Mouse (Mus musculus): Measurements from ENCODE around the gene Olfr1393. TPM values are rescaled to one million over a fixed set of nuclear protein-coding genes. Genes with fewer than 3 reads are reported as not detected.
"Not testable (repeated sequence)": the region's sequence is repeated elsewhere in the genome, so short reads cannot be mapped to it uniquely, and the experiment has no call there.

The Olfr1393 gene
- total RNA-seq, 1 experiment: not detected

GRCm38 (mm10) chr11:49271334-49271733 is 6.8 kb upstream of the Olfr1393 start:
- in situ Hi-C loops (cut with MboI; ENCODE audit: low sequenced_read_pairs in 2 of 2, unreplicated experiment in 2 of 2): loop anchor here in 1 of 2 experiments (25.0 kb wide), 1 partner anchor 409 kb away; the partner anchor contains the start of gene Irgm1

GRCm38 (mm10) chr11:49273834-49274519 is 4.1 kb upstream of the Olfr1393 start:
- Histone ChIP-seq H3K9ac (ENCODE audit: insufficient read depth, low read depth, low read length, poor library complexity, severe bottlenecking) (no peak overlapping the region), H3K4me3 (ENCODE audit: insufficient read depth in 1 of 2, low read depth in 1 of 2, low read length in 2 of 2, poor library complexity in 1 of 2, severe bottlenecking in 1 of 2) (no peak overlapping the region), H3K36me3 (ENCODE audit: control insufficient read depth, insufficient read depth, low read length, poor library complexity, severe bottlenecking) (no peaks in the 10 kb centered on the region), H3K27ac (ENCODE audit: insufficient read depth, low read depth, low read length, poor library complexity, severe bottlenecking) (no peak overlapping the region; the same call in 1 of the 2 replicates), H3K9me3 (ENCODE audit: control insufficient read depth, insufficient read depth, low read depth, low read length) (no peaks in the 10 kb centered on the region), H3K4me1 (ENCODE audit: control insufficient read depth in 2 of 2, insufficient read depth in 2 of 2, low read length in 2 of 2, poor library complexity in 1 of 2) (no peaks in the 10 kb centered on the region)
- in situ Hi-C loops (cut with MboI; ENCODE audit: low sequenced_read_pairs in 2 of 2, unreplicated experiment in 2 of 2): loop anchor here in 1 of 2 experiments (25.0 kb wide), 1 partner anchor 412 kb away; the partner anchor contains the start of gene Irgm1
- DNase-seq (ENCODE audit: low read depth, low spot score): no peak
- no peak for TF ChIP-seq CHD2 (IDR thresholded peaks at IDR 0.05; ENCODE audit: low read depth, low read length)
- no peak for TF ChIP-seq MAFK (IDR thresholded peaks at IDR 0.05; ENCODE audit: insufficient read depth, low read depth, low read length)
- no peak for TF ChIP-seq ZNF384 (IDR thresholded peaks at IDR 0.05; ENCODE audit: low read depth, low read length)
- no peak for TF ChIP-seq HCFC1 (IDR thresholded peaks at IDR 0.05; ENCODE audit: borderline replicate concordance, insufficient read depth, low read length)
- no peak for TF ChIP-seq ZC3H11A (IDR thresholded peaks at IDR 0.05; ENCODE audit: borderline replicate concordance, low read depth, low read length)

More at GRCm38 (mm10) chr11:49271334-49271733, 6.8 kb upstream of the Olfr1393 start:
- no peaks in the 10 kb centered on the region for H3K36me3 ChIP-seq (ENCODE audit: control insufficient read depth, insufficient read depth, low read length, poor library complexity, severe bottlenecking)
- TF ChIP-seq ZC3H11A (IDR thresholded peaks at IDR 0.05; ENCODE audit: borderline replicate concordance, low read depth, low read length) (peak; percentile 86; the same call in 1 of the 2 replicates), MAFK (IDR thresholded peaks at IDR 0.05; ENCODE audit: insufficient read depth, low read depth, low read length) (no peak)
- H3K4me1 ChIP-seq (ENCODE audit: control insufficient read depth in 2 of 2, insufficient read depth in 2 of 2, low read length in 2 of 2, poor library complexity in 1 of 2): no peaks in the 10 kb centered on the region
- no peak overlapping the region for H3K27ac ChIP-seq (ENCODE audit: insufficient read depth, low read depth, low read length, poor library complexity, severe bottlenecking)
- H3K9ac ChIP-seq (ENCODE audit: insufficient read depth, low read depth, low read length, poor library complexity, severe bottlenecking): no peak overlapping the region
- H3K9me3 ChIP-seq (ENCODE audit: control insufficient read depth, insufficient read depth, low read depth, low read length): no peaks in the 10 kb centered on the region
- no peak overlapping the region for H3K4me3 ChIP-seq (ENCODE audit: insufficient read depth in 1 of 2, low read depth in 1 of 2, low read length in 2 of 2, poor library complexity in 1 of 2, severe bottlenecking in 1 of 2)
- peak; percentile 60 for DNase-seq (ENCODE audit: low read depth, low spot score)

GRCm38 (mm10) chr11:49284982-49285381 is 6.9 kb downstream of the Olfr1393 start, which contains the start of gene Olfr1392:
Gene Olfr1392 (plus strand): TSS chr11:49285282.
- H3K27ac ChIP-seq (ENCODE audit: insufficient read depth, low read depth, low read length, poor library complexity, severe bottlenecking); DNase-seq (ENCODE audit: low read depth, low spot score); in situ Hi-C loops (cut with MboI; ENCODE audit: low sequenced_read_pairs in 2 of 2, unreplicated experiment in 2 of 2); H3K9me3 ChIP-seq (ENCODE audit: control insufficient read depth, insufficient read depth, low read depth, low read length); H3K4me3 ChIP-seq (ENCODE audit: insufficient read depth in 1 of 2, low read depth in 1 of 2, low read length in 2 of 2, poor library complexity in 1 of 2, severe bottlenecking in 1 of 2); H3K9ac ChIP-seq (ENCODE audit: insufficient read depth, low read depth, low read length, poor library complexity, severe bottlenecking); H3K36me3 ChIP-seq (ENCODE audit: control insufficient read depth, insufficient read depth, low read length, poor library complexity, severe bottlenecking); H3K4me1 ChIP-seq (ENCODE audit: control insufficient read depth in 2 of 2, insufficient read depth in 2 of 2, low read length in 2 of 2, poor library complexity in 1 of 2): not testable (repeated sequence)

GRCm38 (mm10) chr11:49287251-49287650 is 9.1 kb downstream of the Olfr1393 start:
- in situ Hi-C loops (cut with MboI; ENCODE audit: low sequenced_read_pairs in 2 of 2, unreplicated experiment in 2 of 2): no loop called here
- no peak overlapping the region for H3K9ac ChIP-seq (ENCODE audit: insufficient read depth, low read depth, low read length, poor library complexity, severe bottlenecking)
- no peak overlapping the region for H3K4me3 ChIP-seq (ENCODE audit: insufficient read depth in 1 of 2, low read depth in 1 of 2, low read length in 2 of 2, poor library complexity in 1 of 2, severe bottlenecking in 1 of 2)
- no peaks in the 10 kb centered on the region for H3K9me3 ChIP-seq (ENCODE audit: control insufficient read depth, insufficient read depth, low read depth, low read length)
- H3K27ac ChIP-seq (ENCODE audit: insufficient read depth, low read depth, low read length, poor library complexity, severe bottlenecking): no peak overlapping the region
- TF ChIP-seq ZNF384 (IDR thresholded peaks at IDR 0.05; ENCODE audit: low read depth, low read length) (no peak), MAFK (IDR thresholded peaks at IDR 0.05; ENCODE audit: insufficient read depth, low read depth, low read length) (no peak), ZC3H11A (IDR thresholded peaks at IDR 0.05; ENCODE audit: borderline replicate concordance, low read depth, low read length) (no peak), HCFC1 (IDR thresholded peaks at IDR 0.05; ENCODE audit: borderline replicate concordance, insufficient read depth, low read length) (no peak), CHD2 (IDR thresholded peaks at IDR 0.05; ENCODE audit: low read depth, low read length) (no peak)
- H3K36me3 ChIP-seq (ENCODE audit: control insufficient read depth, insufficient read depth, low read length, poor library complexity, severe bottlenecking): no peaks in the 10 kb centered on the region
- no peaks in the 10 kb centered on the region for H3K4me1 ChIP-seq (ENCODE audit: control insufficient read depth in 2 of 2, insufficient read depth in 2 of 2, low read length in 2 of 2, poor library complexity in 1 of 2)
- no peak for DNase-seq (ENCODE audit: low read depth, low spot score)

- Histone ChIP-seq H3K9ac (ENCODE audit: insufficient read depth, low read depth, low read length, poor library complexity, severe bottlenecking) (no peak overlapping the region), H3K9me3 (ENCODE audit: control insufficient read depth, insufficient read depth, low read depth, low read length) (no peaks in the 10 kb centered on the region), H3K4me1 (ENCODE audit: control insufficient read depth in 2 of 2, insufficient read depth in 2 of 2, low read length in 2 of 2, poor library complexity in 1 of 2) (no peaks in the 10 kb centered on the region), H3K27ac (ENCODE audit: insufficient read depth, low read depth, low read length, poor library complexity, severe bottlenecking) (no peak overlapping the region), H3K4me3 (ENCODE audit: insufficient read depth in 1 of 2, low read depth in 1 of 2, low read length in 2 of 2, poor library complexity in 1 of 2, severe bottlenecking in 1 of 2) (no peak overlapping the region), H3K36me3 (ENCODE audit: control insufficient read depth, insufficient read depth, low read length, poor library complexity, severe bottlenecking) (no peaks in the 10 kb centered on the region)
- no peak for DNase-seq (ENCODE audit: low read depth, low spot score)
- no peak for TF ChIP-seq MAFK (IDR thresholded peaks at IDR 0.05; ENCODE audit: insufficient read depth, low read depth, low read length)
- TF ChIP-seq CHD2 (IDR thresholded peaks at IDR 0.05; ENCODE audit: low read depth, low read length): no peak
- TF ChIP-seq ZNF384 (IDR thresholded peaks at IDR 0.05; ENCODE audit: low read depth, low read length): no peak
- TF ChIP-seq HCFC1 (IDR thresholded peaks at IDR 0.05; ENCODE audit: borderline replicate concordance, insufficient read depth, low read length): no peak
- TF ChIP-seq ZC3H11A (IDR thresholded peaks at IDR 0.05; ENCODE audit: borderline replicate concordance, low read depth, low read length): no peak
- in situ Hi-C loops (cut with MboI; ENCODE audit: low sequenced_read_pairs in 2 of 2, unreplicated experiment in 2 of 2): no loop called here
Measured at GRCm38 (mm10) chr11:49292777-49293176, 14.7 kb downstream of the Olfr1393 start.
